ENCODE assay signal across 21 mouse cellular contexts in genomic region chr13:14131651-14132050, GRCm38 (mm10).
A peak's percentile ranks its signal among the peaks of the same experiment; 100 is the strongest.
DNase-seq lines count a peak whose midpoint lies in the region; ATAC-seq and TF ChIP-seq lines count a peak whose summit lies in the region.
"Had no signal": no experiment of that assay in that cellular context is flagged by ENCODE, and none has a peak within 500 bp of the region (broad histone marks: within the 10 kb centered on the region; RNA-seq: fewer than 3 reads in every experiment).

No protein-coding gene starts in this region.

- H3K27me3 ChIP-seq in forebrain, postnatal 0 days (ENCODE audit: insufficient read depth, low read length): no peaks in the 10 kb centered on the region
- no peaks in the 10 kb centered on the region for H3K27me3 ChIP-seq in forebrain, embryonic 10.5 days (ENCODE audit: poor library complexity, severe bottlenecking)
- H3K27me3 ChIP-seq in midbrain, embryonic 11.5 days (ENCODE audit: control insufficient read depth, insufficient read depth, low read length): no peaks in the 10 kb centered on the region
- H3K27me3 ChIP-seq in midbrain, embryonic 16.5 days (ENCODE audit: control insufficient read depth, insufficient read depth, low read depth, low read length): no peaks in the 10 kb centered on the region
- H3K27me3 ChIP-seq in neural tube, embryonic 14.5 days (ENCODE audit: control insufficient read depth, insufficient read depth, low read length): no peaks in the 10 kb centered on the region
- H3K27me3 ChIP-seq: CH12.LX; embryonic facial prominence, embryonic 13.5 days; heart, embryonic 12.5 days; Patski had no signal

- H3K9me3 ChIP-seq in forebrain, postnatal 0 days (ENCODE audit: low read length): no peaks in the 10 kb centered on the region
- no peaks in the 10 kb centered on the region for H3K9me3 ChIP-seq in forebrain, embryonic 10.5 days
- no peaks in the 10 kb centered on the region for H3K9me3 ChIP-seq in midbrain, embryonic 11.5 days (ENCODE audit: control insufficient read depth, low read length)
- H3K9me3 ChIP-seq in midbrain, embryonic 16.5 days (replicated peaks; ENCODE audit: control insufficient read depth, low read length, poor library complexity, severe bottlenecking): no peaks in the 10 kb centered on the region
- H3K9me3 ChIP-seq in neural tube, embryonic 14.5 days (ENCODE audit: control insufficient read depth, low read length): no peaks in the 10 kb centered on the region
- H3K9me3 ChIP-seq: embryonic facial prominence, embryonic 13.5 days; heart, embryonic 12.5 days had no signal

- H3K4me1 ChIP-seq in forebrain, postnatal 0 days (ENCODE audit: insufficient read depth): no peaks in the 10 kb centered on the region
- no peaks in the 10 kb centered on the region for H3K4me1 ChIP-seq in forebrain, embryonic 10.5 days
- no peaks in the 10 kb centered on the region for H3K4me1 ChIP-seq in midbrain, embryonic 11.5 days (ENCODE audit: control insufficient read depth, insufficient read depth, low read length)
- no peaks in the 10 kb centered on the region for H3K4me1 ChIP-seq in midbrain, embryonic 16.5 days (ENCODE audit: control insufficient read depth, insufficient read depth, low read length)
- H3K4me1 ChIP-seq in neural tube, embryonic 14.5 days (ENCODE audit: control insufficient read depth, insufficient read depth, low read length): no peaks in the 10 kb centered on the region
- H3K4me1 ChIP-seq: embryonic facial prominence, embryonic 13.5 days; heart, embryonic 12.5 days had no signal

- no peak overlapping the region for H3K4me2 ChIP-seq in forebrain, postnatal 0 days (ENCODE audit: low read depth)
- no peak overlapping the region for H3K4me2 ChIP-seq in midbrain, embryonic 11.5 days
- H3K4me2 ChIP-seq in midbrain, embryonic 16.5 days (ENCODE audit: low read length): no peak overlapping the region
- H3K4me2 ChIP-seq in neural tube, embryonic 14.5 days (ENCODE audit: low read depth, low read length): no peak overlapping the region
- H3K4me2 ChIP-seq: embryonic facial prominence, embryonic 13.5 days; heart, embryonic 12.5 days had no signal

- no peak for TF ChIP-seq CTCF in forebrain, postnatal 0 days (IDR thresholded peaks at IDR 0.05; ENCODE audit: low read depth)

- H3K4me3 ChIP-seq in forebrain, postnatal 0 days (ENCODE audit: low read depth, low read length): no peak overlapping the region
- no peak overlapping the region for H3K4me3 ChIP-seq in forebrain, embryonic 10.5 days
- no peak overlapping the region for H3K4me3 ChIP-seq in midbrain, embryonic 11.5 days (ENCODE audit: low read depth, low read length)
- no peak overlapping the region for H3K4me3 ChIP-seq in midbrain, embryonic 16.5 days (ENCODE audit: low read depth, low read length)
- no peak overlapping the region for H3K4me3 ChIP-seq in neural tube, embryonic 14.5 days (ENCODE audit: low read depth, low read length)
- H3K4me3 ChIP-seq: embryonic facial prominence, embryonic 13.5 days; gastrocnemius, adult 2 months; heart, embryonic 12.5 days had no signal

- intact Hi-C loops in heart, postnatal 10 days (cut with DNase I): no loop called here

- no peak overlapping the region for H3K27ac ChIP-seq in forebrain, postnatal 0 days (ENCODE audit: low read depth, low read length)
- H3K27ac ChIP-seq in forebrain, embryonic 10.5 days: no peak overlapping the region
- H3K27ac ChIP-seq in midbrain, embryonic 11.5 days (ENCODE audit: low read depth, low read length): no peak overlapping the region
- H3K27ac ChIP-seq in midbrain, embryonic 16.5 days (ENCODE audit: low read length): no peak overlapping the region
- H3K27ac ChIP-seq in neural tube, embryonic 14.5 days (ENCODE audit: low read depth, low read length): no peak overlapping the region; the same call in 1 of the 2 replicates
- H3K27ac ChIP-seq: embryonic facial prominence, embryonic 13.5 days; gastrocnemius, adult 2 months; hindbrain, postnatal 0 days had no signal

- H3K36me3 ChIP-seq in forebrain, postnatal 0 days (ENCODE audit: insufficient read depth): peaks cover 9% of the 10 kb centered on the region; the same call in 1 of the 2 replicates
- H3K36me3 ChIP-seq in forebrain, embryonic 10.5 days (replicated peaks): peaks cover 71% of the 10 kb centered on the region
- no peaks in the 10 kb centered on the region for H3K36me3 ChIP-seq in midbrain, embryonic 11.5 days (ENCODE audit: control insufficient read depth, insufficient read depth, low read length)
- peaks cover 6% of the 10 kb centered on the region for H3K36me3 ChIP-seq in midbrain, embryonic 16.5 days (ENCODE audit: control insufficient read depth, insufficient read depth, low read length)
- peaks cover 6% of the 10 kb centered on the region for H3K36me3 ChIP-seq in neural tube, embryonic 14.5 days (ENCODE audit: control insufficient read depth, insufficient read depth, low read length)

- 31% methylated on average over 1 of the region's 1 CpGs for WGBS in forebrain, postnatal 0 days
- 89% methylated on average over 1 of the region's 1 CpGs for WGBS in forebrain, embryonic 10.5 days
- 95% methylated on average over 1 of the region's 1 CpGs for WGBS in midbrain, embryonic 11.5 days
- WGBS in midbrain, embryonic 16.5 days: 74% methylated on average over 1 of the region's 1 CpGs
- 48% methylated on average over 1 of the region's 1 CpGs for whole genome bisulfite sequencing in neural tube, embryonic 14.5 days

- peak; percentile 17 for DNase-seq in forebrain, postnatal 0 days
- DNase-seq in forebrain, embryonic 10.5 days (ENCODE audit: extremely low spot score, low spot score): no peak
- DNase-seq in midbrain, embryonic 11.5 days (ENCODE audit: low spot score, missing footprints): peak; percentile 56
- peak; percentile 36 to 43 for DNase-seq in right cerebral cortex, postnatal 10 days (ENCODE audit: low spot score in 2 of 2)
- no peak for DNase-seq in right cerebral cortex, adult 18-20 months
- no peak for DNase-seq in heart, postnatal 10 days
- DNase-seq: adrenal gland, postnatal 14 days; cerebellum, adult 18-20 months; cerebellum, adult 9-11 months; cerebellum, postnatal 36 days; gastrocnemius, adult 2 months; gastrocnemius, postnatal 25 days; heart, postnatal 36 days had no signal

- H3K9ac ChIP-seq in forebrain, postnatal 0 days: no peak overlapping the region
- H3K9ac ChIP-seq in midbrain, embryonic 11.5 days (ENCODE audit: low read length): no peak overlapping the region
- no peak overlapping the region for H3K9ac ChIP-seq in midbrain, embryonic 16.5 days (ENCODE audit: low read depth, low read length)
- no peak overlapping the region for H3K9ac ChIP-seq in neural tube, embryonic 14.5 days (replicated peaks; ENCODE audit: low read depth, low read length)
- H3K9ac ChIP-seq: embryonic facial prominence, embryonic 13.5 days; heart, embryonic 12.5 days had no signal

- no peak for ATAC-seq in forebrain, postnatal 0 days
- ATAC-seq in midbrain, embryonic 11.5 days (ENCODE audit: low FRiP score): no peak
- no peak for ATAC-seq in midbrain, embryonic 16.5 days
- ATAC-seq in neural tube, embryonic 14.5 days (ENCODE audit: low read depth): peak; percentile 41
- ATAC-seq: activated CD4-positive, CD25-positive, alpha-beta regulatory T cell, adult 4 months; hindbrain, postnatal 0 days; Patski had no signal

Comparison
In these comparisons a context has a peak if more than half of its experiments do, and no peak if none do; other contexts are left out.
1. DNase-seq: peak in forebrain, postnatal 0 days (single experiment), midbrain, embryonic 11.5 days (single experiment) and right cerebral cortex, postnatal 10 days (2 of 2); none in forebrain, embryonic 10.5 days (single experiment), right cerebral cortex, adult 18-20 months (single experiment) and heart, postnatal 10 days (0 of 2).